ENCODE assay signal across 9 mouse cellular contexts in genomic region chr1:82291930-82292712, GRCm38 (mm10). TPM values are rescaled to one million over a fixed set of nuclear protein-coding genes. Genes with fewer than 3 reads are reported as not detected.
A peak's percentile ranks its signal among the peaks of the same experiment; 100 is the strongest.
DNase-seq lines count a peak whose midpoint lies in the region; ATAC-seq lines count a peak whose summit lies in the region.
"Had no signal": no experiment of that assay in that cellular context is flagged by ENCODE, and none has a peak within 500 bp of the region (broad histone marks: within the 10 kb centered on the region; RNA-seq: fewer than 3 reads in every experiment).

No protein-coding gene starts in this region.

- WGBS in embryonic facial prominence, embryonic 10.5 days = 2% methylated on average over 23 of the region's 23 CpGs
- 2% methylated on average over 22 of the region's 23 CpGs for WGBS in hindbrain, embryonic 12.5 days
- WGBS in midbrain, embryonic 12.5 days = 3% methylated on average over 23 of the region's 23 CpGs

- H3K27me3 ChIP-seq in embryonic facial prominence, embryonic 10.5 days (replicated peaks; ENCODE audit: low read depth, poor library complexity, severe bottlenecking) = peaks cover 25% of the 10 kb centered on the region
- no peaks in the 10 kb centered on the region for H3K27me3 ChIP-seq in hindbrain, embryonic 12.5 days
- no peaks in the 10 kb centered on the region for H3K27me3 ChIP-seq in midbrain, embryonic 12.5 days
- H3K27me3 ChIP-seq: Patski had no signal

- H3K9me3 ChIP-seq in embryonic facial prominence, embryonic 10.5 days = peaks cover 9% of the 10 kb centered on the region; the same call in 1 of the 2 replicates
- H3K9me3 ChIP-seq in hindbrain, embryonic 12.5 days (replicated peaks) = no peaks in the 10 kb centered on the region
- H3K9me3 ChIP-seq in midbrain, embryonic 12.5 days = no peaks in the 10 kb centered on the region

- H3K36me3 ChIP-seq in embryonic facial prominence, embryonic 10.5 days (replicated peaks) = peaks cover 25% of the 10 kb centered on the region
- H3K36me3 ChIP-seq in hindbrain, embryonic 12.5 days = peaks cover 13% of the 10 kb centered on the region; the same call in 1 of the 2 replicates
- H3K36me3 ChIP-seq in midbrain, embryonic 12.5 days = peaks cover 14% of the 10 kb centered on the region

- H3K9ac ChIP-seq in hindbrain, embryonic 12.5 days = peak overlapping the region; percentile 85
- H3K9ac ChIP-seq in midbrain, embryonic 12.5 days (replicated peaks) = peak overlapping the region; percentile 83

- H3K4me2 ChIP-seq in hindbrain, embryonic 12.5 days (replicated peaks) = peak overlapping the region; percentile 64
- H3K4me2 ChIP-seq in midbrain, embryonic 12.5 days (replicated peaks) = peak overlapping the region; percentile 89

- peak; percentile 27 for DNase-seq in kidney, adult 9 months
- no peak for DNase-seq in kidney, adult 11 months
- no peak for DNase-seq in embryonic facial prominence, embryonic 10.5 days (ENCODE audit: low spot score)
- DNase-seq in spleen, postnatal 36 days (ENCODE audit: low spot score in 2 of 2) = no peak
- DNase-seq in spleen, adult 12 weeks (ENCODE audit: low spot score) = no peak
- DNase-seq in MN1 (ENCODE audit: low spot score) = no peak

- H3K4me3 ChIP-seq in embryonic facial prominence, embryonic 10.5 days = peak overlapping the region; percentile 76
- H3K4me3 ChIP-seq in hindbrain, embryonic 12.5 days = peak overlapping the region; percentile 70
- H3K4me3 ChIP-seq in midbrain, embryonic 12.5 days = peak overlapping the region; percentile 73

- H3K27ac ChIP-seq in embryonic facial prominence, embryonic 10.5 days (replicated peaks) = peak overlapping the region; percentile 94
- H3K27ac ChIP-seq in hindbrain, embryonic 12.5 days = peak overlapping the region; percentile 99
- H3K27ac ChIP-seq in midbrain, embryonic 12.5 days (replicated peaks) = peak overlapping the region; percentile 97

- ATAC-seq in hindbrain, embryonic 12.5 days (ENCODE audit: low FRiP score) = 0 out of 2 replicates have a peak, but pooled peaks have one; percentile 1
- peak; percentile 1; the same call in 1 of the 2 replicates for ATAC-seq in midbrain, embryonic 12.5 days (ENCODE audit: low FRiP score, low read depth)

- H3K4me1 ChIP-seq in embryonic facial prominence, embryonic 10.5 days = peaks cover 54% of the 10 kb centered on the region
- peaks cover 39% of the 10 kb centered on the region for H3K4me1 ChIP-seq in hindbrain, embryonic 12.5 days
- peaks cover 44% of the 10 kb centered on the region for H3K4me1 ChIP-seq in midbrain, embryonic 12.5 days

RNA-seq across cellular contexts. Expression of gene Irs1, which starts 0.9 kb away (rescaled TPM):
- 7.9 and 8.9 TPM in 2 replicates for polyA plus RNA-seq in embryonic facial prominence, embryonic 10.5 days (2016; fragmentation: Nextera tagmentation; extraction: Ambion mirVana)
- 17.8 and 18.2 TPM in 2 replicates for polyA plus RNA-seq in hindbrain, embryonic 12.5 days (2016; fragmentation: Nextera tagmentation; extraction: Ambion mirVana)
- polyA plus RNA-seq in midbrain, embryonic 12.5 days (2016; fragmentation: Nextera tagmentation; extraction: Ambion mirVana) = 11.5 and 11.7 TPM in 2 replicates

RNA-seq across cellular contexts. Expression of gene Rhbdd1, which starts 24.1 kb away (rescaled TPM):
- polyA plus RNA-seq in embryonic facial prominence, embryonic 10.5 days (2016; fragmentation: Nextera tagmentation; extraction: Ambion mirVana) = 8.9 and 10.1 TPM in 2 replicates
- 7.2 and 7.9 TPM in 2 replicates for polyA plus RNA-seq in hindbrain, embryonic 12.5 days (2016; fragmentation: Nextera tagmentation; extraction: Ambion mirVana)
- 9.0 and 10.2 TPM in 2 replicates for polyA plus RNA-seq in midbrain, embryonic 12.5 days (2016; fragmentation: Nextera tagmentation; extraction: Ambion mirVana)

RNA-seq across cellular contexts. Expression of gene Gm9747, which starts 59.2 kb away (rescaled TPM):
- polyA plus RNA-seq in embryonic facial prominence, embryonic 10.5 days (2016; fragmentation: Nextera tagmentation; extraction: Ambion mirVana) = 18.7 and 24.9 TPM in 2 replicates
- 37.5 and 37.6 TPM in 2 replicates for polyA plus RNA-seq in hindbrain, embryonic 12.5 days (2016; fragmentation: Nextera tagmentation; extraction: Ambion mirVana)
- polyA plus RNA-seq in midbrain, embryonic 12.5 days (2016; fragmentation: Nextera tagmentation; extraction: Ambion mirVana) = 24.9 and 26.4 TPM in 2 replicates
